Mouse (Mus musculus) megakaryocyte-erythroid progenitor cell, adult 5-6 weeks (primary cell): ENCODE measurements around the gene Ccdc50. TPM values are rescaled to one million over a fixed set of nuclear protein-coding genes. Genes with fewer than 3 reads are reported as not detected.

Experiments
- ATAC-seq: replicated peaks from 2 replicates; pipeline ENCODE4 v1.8.0; 2016; ENCODE audit warnings: mild to moderate bottlenecking, inconsistent platforms; ENCODE audit not compliant: severe bottlenecking, poor library complexity, low FRiP score, low TSS enrichment
- total RNA-seq, 2 experiments: library from RNA; stranded (forward) in 1 of 2; stranded (reverse) in 1 of 2; fragments of 200-1000, 215-1000 nt in 1 of 2; fragments of >200 nt in 1 of 2; fragmentation: Nextera tagmentation in 1 of 2; gene quantifications; 2 replicates each; pipeline ENCODE4 v1.2.3; 2014 to 2017

Gene Ccdc50
- total RNA-seq (2014; fragmentation: Nextera tagmentation), result 26.9 and 32.3 TPM in 2 replicates
- 41.5 and 64.1 TPM in 2 replicates for total RNA-seq (2017)

GRCm38 (mm10) chr16:27388761-27389451 is at the start of gene Ccdc50:
TSS of gene Ccdc50 (plus strand) at chr16:27388869.
- peak; percentile 86 for ATAC-seq

- ATAC-seq, result no peak
These were observed 41.1 kb upstream of the Ccdc50 start for GRCm38 (mm10) chr16:27347521-27347920.

- ATAC-seq, result no peak
These were observed 40.3 kb upstream of the Ccdc50 start for GRCm38 (mm10) chr16:27348359-27348758.

GRCm38 (mm10) chr16:27349235-27349634 is 39.4 kb upstream of the Ccdc50 start:
- ATAC-seq, result no peak

GRCm38 (mm10) chr16:27349878-27350532 is 38.7 kb upstream of the Ccdc50 start:
- ATAC-seq, result no peak

- ATAC-seq, result no peak
These were observed 34.2 kb upstream of the Ccdc50 start for GRCm38 (mm10) chr16:27354464-27354863.

GRCm38 (mm10) chr16:27360059-27360458 is 28.6 kb upstream of the Ccdc50 start:
- no peak for ATAC-seq

- ATAC-seq, result no peak
These were observed 18.5 kb upstream of the Ccdc50 start, which contains the start of gene Uts2b for GRCm38 (mm10) chr16:27370191-27370590. TSS of gene Uts2b (minus strand) at chr16:27370239.

- ATAC-seq, result no peak
These were observed 18.0 kb upstream of the Ccdc50 start for GRCm38 (mm10) chr16:27370700-27371099.

- ATAC-seq, result no peak
These were observed 14.5 kb upstream of the Ccdc50 start for GRCm38 (mm10) chr16:27374139-27374538.

- no peak for ATAC-seq
These were observed 13.4 kb upstream of the Ccdc50 start for GRCm38 (mm10) chr16:27375318-27375717.

- no peak for ATAC-seq
These were observed 12.1 kb upstream of the Ccdc50 start for GRCm38 (mm10) chr16:27376556-27376955.

GRCm38 (mm10) chr16:27382217-27382616 is 6.5 kb upstream of the Ccdc50 start:
- ATAC-seq, result no peak

GRCm38 (mm10) chr16:27384893-27385603 is 3.6 kb upstream of the Ccdc50 start:
- ATAC-seq, result no peak

- ATAC-seq, result no peak
These were observed 3.0 kb upstream of the Ccdc50 start for GRCm38 (mm10) chr16:27385649-27386048.

- ATAC-seq, result no peak
These were observed 1.7 kb upstream of the Ccdc50 start for GRCm38 (mm10) chr16:27386850-27387407.

GRCm38 (mm10) chr16:27387634-27388611 is 746 bp upstream of the Ccdc50 start:
- ATAC-seq, result peak; percentile 62

- ATAC-seq, result no peak
These were observed 1.0 kb downstream of the Ccdc50 start for GRCm38 (mm10) chr16:27389534-27390282.
